Mouse (Mus musculus) CH12.LX (cell line): Measurements from ENCODE around the gene Spag5. TPM values are rescaled to one million over a fixed set of nuclear protein-coding genes. Genes with fewer than 3 reads are reported as not detected.

Experiments
- DNase-seq: peaks from one replicate; pipeline ENCODE4 v3.0.0-alpha.2; 2013; ENCODE audit errors: extremely low read depth
- H3K27ac ChIP-seq: 2 replicates; pipeline ENCODE4 v1.5.1; 2012; ENCODE audit warnings: low read depth, mild to moderate bottlenecking, control low read depth, moderate library complexity; ENCODE audit not compliant: insufficient read depth
- H3K27me3 ChIP-seq: replicated peaks from 2 replicates; pipeline ENCODE3; 2012; ENCODE audit warnings: inconsistent platforms
- H3K36me3 ChIP-seq, 2 experiments: replicated peaks in 1 of 2; 2 replicates each; pipeline versions ENCODE3 to v1.6.1; 2012; ENCODE audit warnings: inconsistent platforms in 1 of 2, low read length in 1 of 2, mild to moderate bottlenecking in 1 of 2, mixed read lengths in 1 of 2, moderate library complexity in 1 of 2; ENCODE audit not compliant: control insufficient read depth in 1 of 2, insufficient read depth in 1 of 2
- H3K4me1 ChIP-seq, 2 experiments: 2 replicates each; pipeline ENCODE4 v1.6.1; 2012; ENCODE audit warnings: inconsistent platforms in 1 of 2, moderate library complexity in 1 of 2; ENCODE audit not compliant: insufficient read depth in 2 of 2, control insufficient read depth in 1 of 2
- H3K4me2 ChIP-seq: 2 replicates; pipeline ENCODE4 v1.6.1; 2012; ENCODE audit warnings: low read depth, mild to moderate bottlenecking, control low read depth; ENCODE audit not compliant: poor library complexity, insufficient read depth, severe bottlenecking
- H3K4me3 ChIP-seq, 3 experiments: fragments of 150-350 bp in 1 of 3; sonication (generic) in 1 of 3; replicated peaks in 1 of 3; 2 replicates each; pipeline versions ENCODE3 to v1.5.1; 2011 to 2012; ENCODE audit warnings: low read depth in 2 of 3, low read length in 2 of 3, mild to moderate bottlenecking in 2 of 3, moderate library complexity in 2 of 3, control low read depth in 1 of 3, improper control_type of control experiment in 1 of 3, inconsistent platforms in 1 of 3, mixed read lengths in 1 of 3; ENCODE audit not compliant: poor library complexity in 1 of 3
- H3K79me2 ChIP-seq: replicated peaks from 2 replicates; pipeline ENCODE4 v1.6.1; 2012; ENCODE audit warnings: mild to moderate bottlenecking, moderate library complexity; ENCODE audit not compliant: control insufficient read depth, poor library complexity, insufficient read depth, severe bottlenecking; ENCODE audit errors: extremely low read depth
- H3K9ac ChIP-seq: 2 replicates; pipeline ENCODE4 v1.6.1; 2012; ENCODE audit warnings: low read depth, mild to moderate bottlenecking, control low read depth, moderate library complexity; ENCODE audit not compliant: insufficient read depth
- H3K9me3 ChIP-seq: replicated peaks from 2 replicates; pipeline ENCODE3; 2012; ENCODE audit warnings: low read length, inconsistent platforms, mixed read lengths
- BHLHE40 ChIP-seq: IDR thresholded peaks from 2 replicates; pipeline ENCODE4 v1.6.1; 2011; ENCODE audit warnings: mild to moderate bottlenecking, low read depth, low read length, improper control_type of control experiment
- CHD1 ChIP-seq: IDR thresholded peaks from 2 replicates; pipeline ENCODE4 v1.6.1; 2012; ENCODE audit warnings: low read depth, low read length, improper control_type of control experiment, inconsistent platforms
- CHD2 ChIP-seq: IDR thresholded peaks from 2 replicates; pipeline ENCODE4 v1.6.1; 2011; ENCODE audit warnings: low read length, improper control_type of control experiment
- CTCF ChIP-seq, 2 experiments: IDR thresholded peaks in 1 of 2; conservative IDR thresholded peaks in 1 of 2; 2 replicates each; pipeline ENCODE4 v1.5.1; 2011 to 2012; ENCODE audit warnings: low read depth in 2 of 2, low read length in 2 of 2, improper control_type of control experiment in 1 of 2, inconsistent platforms in 1 of 2, mild to moderate bottlenecking in 1 of 2, moderate library complexity in 1 of 2
- E2F4 ChIP-seq: IDR thresholded peaks from 2 replicates; pipeline ENCODE4 v1.6.1; 2011; ENCODE audit warnings: low read depth, low read length, improper control_type of control experiment; ENCODE audit not compliant: insufficient replicate concordance
- EP300 ChIP-seq: IDR thresholded peaks from 2 replicates; pipeline ENCODE4 v1.6.1; 2011; ENCODE audit warnings: low read length, improper control_type of control experiment
- ETS1 ChIP-seq: conservative IDR thresholded peaks from 2 replicates; pipeline ENCODE4 v1.6.1; 2012; ENCODE audit warnings: low read depth, mild to moderate bottlenecking, inconsistent platforms, low read length, improper control_type of control experiment, moderate library complexity
- GABPA ChIP-seq: IDR thresholded peaks from 2 replicates; pipeline ENCODE4 v1.6.1; 2012; ENCODE audit warnings: low read depth, low read length, improper control_type of control experiment, inconsistent platforms; ENCODE audit not compliant: insufficient replicate concordance
- IRF4 ChIP-seq: IDR thresholded peaks from 2 replicates; pipeline ENCODE4 v1.6.1; 2014; ENCODE audit warnings: low read depth, mild to moderate bottlenecking, inconsistent platforms, low read length, improper control_type of control experiment
- MAFK ChIP-seq: IDR thresholded peaks from 2 replicates; pipeline ENCODE4 v1.6.1; 2011; ENCODE audit warnings: low read length, improper control_type of control experiment; ENCODE audit not compliant: insufficient replicate concordance
- MAX ChIP-seq: IDR thresholded peaks from 2 replicates; pipeline ENCODE4 v1.6.1; 2011; ENCODE audit warnings: low read length, improper control_type of control experiment
- MAZ ChIP-seq: IDR thresholded peaks from 2 replicates; pipeline ENCODE4 v1.6.1; 2012; ENCODE audit warnings: low read depth, mild to moderate bottlenecking, inconsistent platforms, low read length, improper control_type of control experiment, moderate library complexity
- MEF2A ChIP-seq: IDR thresholded peaks from 2 replicates; pipeline ENCODE4 v1.6.1; 2014; ENCODE audit warnings: low read depth, mild to moderate bottlenecking, inconsistent platforms, low read length, improper control_type of control experiment, borderline replicate concordance
- MXI1 ChIP-seq: IDR thresholded peaks from 2 replicates; pipeline ENCODE4 v1.6.1; 2011; ENCODE audit warnings: mild to moderate bottlenecking, low read depth, low read length, improper control_type of control experiment
- MYC ChIP-seq: IDR thresholded peaks from 2 replicates; pipeline ENCODE4 v1.6.1; 2011; ENCODE audit warnings: low read depth, mild to moderate bottlenecking, improper control_type of control experiment, low read length
- NELFE ChIP-seq: IDR thresholded peaks from 2 replicates; pipeline ENCODE4 v1.6.1; 2011; ENCODE audit warnings: low read depth, low read length, improper control_type of control experiment
- NRF1 ChIP-seq: IDR thresholded peaks from 2 replicates; pipeline ENCODE4 v1.6.1; 2014; ENCODE audit warnings: low read depth, mild to moderate bottlenecking, inconsistent platforms, low read length, improper control_type of control experiment, moderate library complexity
- POLR2A ChIP-seq: IDR thresholded peaks from 2 replicates; pipeline ENCODE4 v1.6.1; 2011; ENCODE audit warnings: low read depth, mild to moderate bottlenecking, improper control_type of control experiment, low read length
- RAD21 ChIP-seq: IDR thresholded peaks from 2 replicates; pipeline ENCODE4 v1.6.1; 2011; ENCODE audit warnings: low read depth, mild to moderate bottlenecking, low read length, improper control_type of control experiment, moderate library complexity
- SIN3A ChIP-seq: IDR thresholded peaks from 2 replicates; pipeline ENCODE4 v1.6.1; 2012; ENCODE audit warnings: low read length, improper control_type of control experiment, inconsistent platforms
- SMC3 ChIP-seq: IDR thresholded peaks from 2 replicates; pipeline ENCODE4 v1.6.1; 2011; ENCODE audit warnings: low read depth, low read length, improper control_type of control experiment
- TBP ChIP-seq: conservative IDR thresholded peaks from 2 replicates; pipeline ENCODE4 v1.6.1; 2011; ENCODE audit warnings: low read depth, low read length, improper control_type of control experiment
- TCF12 ChIP-seq: IDR thresholded peaks from 2 replicates; pipeline ENCODE4 v1.6.1; 2014; ENCODE audit warnings: low read depth, mild to moderate bottlenecking, inconsistent platforms, low read length, improper control_type of control experiment
- UBTF ChIP-seq: IDR thresholded peaks from 2 replicates; pipeline ENCODE4 v1.6.1; 2012; ENCODE audit warnings: low read depth, mild to moderate bottlenecking, inconsistent platforms, low read length, improper control_type of control experiment, moderate library complexity
- USF1 ChIP-seq: IDR thresholded peaks from 2 replicates; pipeline ENCODE4 v1.6.1; 2014; ENCODE audit warnings: low read depth, mild to moderate bottlenecking, inconsistent platforms, low read length, improper control_type of control experiment
- ZC3H11A ChIP-seq: IDR thresholded peaks from 2 replicates; pipeline ENCODE4 v1.6.1; 2012; ENCODE audit warnings: low read depth, mild to moderate bottlenecking, inconsistent platforms, low read length, improper control_type of control experiment
- ZKSCAN1 ChIP-seq: IDR thresholded peaks from 2 replicates; pipeline ENCODE4 v1.6.1; 2012; ENCODE audit warnings: low read depth, inconsistent platforms, low read length, improper control_type of control experiment, borderline replicate concordance
- ZNF384 ChIP-seq: IDR thresholded peaks from 2 replicates; pipeline ENCODE4 v1.6.1; 2012; ENCODE audit warnings: low read depth, low read length, improper control_type of control experiment, inconsistent platforms
- dilution Hi-C: fragments of 300-500 bp; cut with MboI; formaldehyde crosslinking; loops from 2 replicates; pipeline ENCODE4 v1.14.3; 2020; ENCODE audit warnings: low sequenced_read_pairs; ENCODE audit not compliant: extremely low pct_unique_long_range_greater_than_20kb, extremely low pct_ligation_motif_present
- in situ Hi-C: fragments of 300-500 bp; cut with MboI; formaldehyde crosslinking; loops from 3 replicates; pipeline ENCODE4 v1.14.3; 2019; ENCODE audit warnings: low sequenced_read_pairs, low pct_ligation_motif_present, low pct_unique_long_range_greater_than_20kb, mixed read lengths
- polyA plus RNA-seq: library from polyadenylated mRNA; unstranded; fragments of >175 nt; gene quantifications from 2 replicates; pipeline ENCODE4 v1.2.1, GENCODE M21; 2012; ENCODE audit warnings: low read depth; ENCODE audit not compliant: insufficient read length
- total RNA-seq, 2 experiments: library from RNA; depleted of rRNA; stranded (reverse); fragments of 300-350 nt in 1 of 2; fragments of >200 nt in 1 of 2; gene quantifications; 2 replicates each; pipeline ENCODE4 v1.2.3; 2012 to 2014

Spag5 gene
- total and polyA plus RNA-seq, 3 experiments, result 47.7 to 92.3 (median 57.0) TPM

DNA sequence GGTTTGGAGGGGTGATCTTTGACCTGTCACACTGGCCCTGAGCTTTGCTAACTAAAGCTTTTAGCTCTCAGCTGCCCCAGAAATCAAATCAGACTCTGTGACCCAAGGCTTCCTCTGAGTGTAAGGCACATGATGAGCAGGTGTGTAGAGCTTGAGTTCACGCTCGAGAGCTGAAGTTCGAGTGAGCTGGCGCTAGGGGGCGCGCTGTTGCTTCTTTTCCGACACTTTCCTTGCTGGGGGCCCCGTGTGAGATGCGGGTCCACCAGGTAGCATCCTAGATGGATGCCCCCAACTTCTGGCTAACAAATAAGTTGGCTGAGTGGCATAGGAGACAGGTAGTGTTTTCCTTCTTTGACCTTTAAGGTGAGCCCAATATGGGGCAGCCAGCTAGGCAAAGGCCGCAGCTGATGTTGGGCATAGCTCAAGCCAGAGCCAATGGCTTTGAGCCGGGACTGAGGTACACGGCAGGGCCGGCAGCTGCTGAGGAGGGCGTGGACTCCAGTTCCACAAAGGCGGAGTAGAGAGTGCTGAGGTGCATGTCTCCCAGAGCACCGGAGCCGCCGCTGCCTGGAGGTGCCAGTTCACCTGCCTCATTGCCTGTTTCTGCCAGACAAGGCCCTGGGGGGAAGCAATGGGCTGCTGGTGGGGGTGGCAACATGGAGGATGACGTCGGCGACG is 57.1 kb downstream of the Spag5 start:
- no peak overlapping the region for H3K27ac ChIP-seq
- H3K36me3 ChIP-seq, result no peaks in the 10 kb centered on the region
- H3K27me3 ChIP-seq, result peaks cover 11% of the 10 kb centered on the region
- no peak overlapping the region for H3K4me2 ChIP-seq
- no peak overlapping the region for H3K9ac ChIP-seq
- no peaks in the 10 kb centered on the region for H3K9me3 ChIP-seq
- in situ Hi-C loops (no loop called here), dilution Hi-C loops (no loop called here)
- no peaks in the 10 kb centered on the region for H3K79me2 ChIP-seq
- H3K4me3 ChIP-seq, result no peak overlapping the region
- peak; percentile 76 for DNase-seq
- peaks cover 3 to 27% of the 10 kb centered on the region in 2 experiments for H3K4me1 ChIP-seq
- peak; percentile 75 for TF ChIP-seq BHLHE40
- no peak for TF ChIP-seq GABPA
- peak; percentile 51; the same call in 1 of the 2 replicates for TF ChIP-seq MAX
- TF ChIP-seq MAFK, result no peak
- TF ChIP-seq NRF1, result no peak
- TF ChIP-seq MAZ, result no peak
- 0 out of 2 replicates have a peak, but pooled peaks have one; percentile 28 for TF ChIP-seq MYC
- TF ChIP-seq MXI1, result no peak
- peak; percentile 18; the same call in 1 of the 2 replicates for TF ChIP-seq IRF4
- peak; percentile 62 for TF ChIP-seq RAD21
- peak; percentile 56 for TF ChIP-seq SMC3
- TF ChIP-seq TCF12, result peak; percentile 47; the same call in 1 of the 2 replicates
- no peak for TF ChIP-seq MEF2A
- TF ChIP-seq CTCF (conservative IDR thresholded peaks at IDR 0.05 in 1 of 2, IDR thresholded peaks at IDR 0.05 in 1 of 2; ENCODE audit: low read depth in 2 of 2, low read length in 2 of 2), result peak; percentile 76 to 93
- no peak for TF ChIP-seq CHD2

GRCm38 (mm10) chr11:78360125-78360788 is 58.9 kb downstream of the Spag5 start:
- in situ Hi-C loops, result loop anchor here (5.0 to 10.0 kb wide), 2 partner anchors 42 to 85 kb away; no protein-coding TSS in a partner anchor
- H3K9ac ChIP-seq, result peak overlapping the region; percentile 68
- dilution Hi-C loops, result no loop called here
- TF ChIP-seq MAZ (peak; percentile 33; the same call in 1 of the 2 replicates), MEF2A (no peak), UBTF (no peak), TBP (peak; percentile 64), ZKSCAN1 (no peak), SIN3A (no peak; the same call in 1 of the 2 replicates), IRF4 (peak; percentile 70), MXI1 (peak; percentile 29; the same call in 1 of the 2 replicates), MYC (peak; percentile 72), TCF12 (peak; percentile 21; the same call in 1 of the 2 replicates), EP300 (no peak), CHD1 (no peak; the same call in 1 of the 2 replicates), NELFE (peak; percentile 60), ETS1 (no peak), CTCF (conservative IDR thresholded peaks at IDR 0.05 in 1 of 2, IDR thresholded peaks at IDR 0.05 in 1 of 2; ENCODE audit: low read depth in 2 of 2, low read length in 2 of 2) (peak; percentile 80 to 98), RAD21 (peak; percentile 89), NRF1 (peak; percentile 49), E2F4 (0 out of 2 replicates have a peak, but pooled peaks have one; percentile 10), BHLHE40 (0 out of 2 replicates have a peak, but pooled peaks have one; percentile 25), ZC3H11A (peak; percentile 29; the same call in 1 of the 2 replicates), POLR2A (peak; percentile 75), ZNF384 (no peak), USF1 (no peak)

More at GRCm38 (mm10) chr11:78360125-78360788, 58.9 kb downstream of the Spag5 start:
- DNase-seq, result peak; percentile 90
- peak overlapping the region; percentile 54 to 83 (median 55) for H3K4me3 ChIP-seq
- H3K79me2 ChIP-seq, result no peaks in the 10 kb centered on the region
- H3K4me1 ChIP-seq, result peaks cover 3 to 26% of the 10 kb centered on the region in 2 experiments
- H3K4me2 ChIP-seq, result peak overlapping the region; percentile 64; the same call in 1 of the 2 replicates
- no peak overlapping the region for H3K27ac ChIP-seq
- peaks cover 29% of the 10 kb centered on the region for H3K27me3 ChIP-seq
- no peaks in the 10 kb centered on the region for H3K36me3 ChIP-seq
- no peaks in the 10 kb centered on the region for H3K9me3 ChIP-seq
